10 mouse cellular contexts compared by ENCODE assay signal in genomic region chr3:34692394-34692745, GRCm38 (mm10). TPM values are rescaled to one million over a fixed set of nuclear protein-coding genes. Genes with fewer than 3 reads are reported as not detected.
A peak's percentile ranks its signal among the peaks of the same experiment; 100 is the strongest.
DNase-seq lines count a peak whose midpoint lies in the region; ATAC-seq and TF ChIP-seq lines count a peak whose summit lies in the region.
"Had no signal": no experiment of that assay in that cellular context is flagged by ENCODE, and none has a peak within 500 bp of the region (broad histone marks: within the 10 kb centered on the region; RNA-seq: fewer than 3 reads in every experiment).

No protein-coding gene starts in this region.

- no peak overlapping the region for H3K27ac ChIP-seq in heart, embryonic 12.5 days (ENCODE audit: poor library complexity, severe bottlenecking)
- H3K27ac ChIP-seq in forebrain, embryonic 15.5 days (replicated peaks) = peak overlapping the region; percentile 13
- H3K27ac ChIP-seq in limb, embryonic 15.5 days = no peak overlapping the region

- ATAC-seq in heart, embryonic 12.5 days (ENCODE audit: insufficient number of reproducible peaks, low FRiP score) = no peak
- ATAC-seq in forebrain, embryonic 15.5 days (replicated peaks) = peak; percentile 7; the same call in 1 of the 2 replicates
- no peak for ATAC-seq in limb, embryonic 15.5 days (ENCODE audit: insufficient number of reproducible peaks, low FRiP score, low TSS enrichment, low read depth)

- no peaks in the 10 kb centered on the region for H3K27me3 ChIP-seq in heart, embryonic 12.5 days (replicated peaks)
- H3K27me3 ChIP-seq in E14TG2a.4 (ENCODE audit: insufficient read depth, low read length) = peaks cover 6% of the 10 kb centered on the region; the same call in 1 of the 2 replicates
- no peaks in the 10 kb centered on the region for H3K27me3 ChIP-seq in forebrain, embryonic 15.5 days
- H3K27me3 ChIP-seq in limb, embryonic 15.5 days = no peaks in the 10 kb centered on the region

- DNase-seq in heart, adult 11 months = no peak
- no peak for DNase-seq in spleen, adult 12 weeks (ENCODE audit: low spot score)
- DNase-seq in spleen, postnatal 36 days (ENCODE audit: low spot score in 2 of 2) = no peak
- no peak for DNase-seq in retina, embryonic 14.5 days (ENCODE audit: low spot score)
- DNase-seq: kidney, adult 18-20 months; lung, postnatal 4 days had no signal

- no peaks in the 10 kb centered on the region for H3K36me3 ChIP-seq in heart, embryonic 12.5 days
- no peaks in the 10 kb centered on the region for H3K36me3 ChIP-seq in E14TG2a.4 (ENCODE audit: insufficient read depth, low read length)
- H3K36me3 ChIP-seq in forebrain, embryonic 15.5 days = no peaks in the 10 kb centered on the region
- no peaks in the 10 kb centered on the region for H3K36me3 ChIP-seq in limb, embryonic 15.5 days

- no peak for TF ChIP-seq CTCF in E14TG2a.4 (conservative IDR thresholded peaks at IDR 0.05; ENCODE audit: low read length)

- 12% methylated on average over 15 of the region's 15 CpGs for WGBS in heart, embryonic 12.5 days
- WGBS in forebrain, embryonic 15.5 days = 6% methylated on average over 15 of the region's 15 CpGs
- 23% methylated on average over 15 of the region's 15 CpGs for WGBS in limb, embryonic 15.5 days

- peak overlapping the region; percentile 92 for H3K4me2 ChIP-seq in heart, embryonic 12.5 days
- peak overlapping the region; percentile 52 for H3K4me2 ChIP-seq in forebrain, embryonic 15.5 days (replicated peaks)
- H3K4me2 ChIP-seq in limb, embryonic 15.5 days = peak overlapping the region; percentile 56

- peak overlapping the region; percentile 65 for H3K9ac ChIP-seq in heart, embryonic 12.5 days
- peak overlapping the region; percentile 39 for H3K9ac ChIP-seq in forebrain, embryonic 15.5 days (replicated peaks)
- 0 out of 2 replicates have a peak overlapping the region, but pooled peaks have one; percentile 17 for H3K9ac ChIP-seq in limb, embryonic 15.5 days

- H3K9me3 ChIP-seq in heart, embryonic 12.5 days (replicated peaks) = no peaks in the 10 kb centered on the region
- no peaks in the 10 kb centered on the region for H3K9me3 ChIP-seq in E14TG2a.4 (ENCODE audit: low read length)
- no peaks in the 10 kb centered on the region for H3K9me3 ChIP-seq in forebrain, embryonic 15.5 days
- H3K9me3 ChIP-seq in limb, embryonic 15.5 days = no peaks in the 10 kb centered on the region

- peaks cover 11% of the 10 kb centered on the region; the same call in 1 of the 2 replicates for H3K4me1 ChIP-seq in heart, embryonic 12.5 days (replicated peaks)
- peaks cover 66% of the 10 kb centered on the region for H3K4me1 ChIP-seq in E14TG2a.4 (replicated peaks; ENCODE audit: low read depth, low read length)
- H3K4me1 ChIP-seq in forebrain, embryonic 15.5 days = peaks cover 17% of the 10 kb centered on the region
- H3K4me1 ChIP-seq in limb, embryonic 15.5 days = 0 out of 2 replicates have a peak, but pooled peaks cover 7% of the 10 kb centered on the region

- peak overlapping the region; percentile 51 for H3K4me3 ChIP-seq in heart, embryonic 12.5 days
- H3K4me3 ChIP-seq in E14TG2a.4 (replicated peaks; ENCODE audit: low read length) = peak overlapping the region; percentile 59
- H3K4me3 ChIP-seq in forebrain, embryonic 15.5 days = peak overlapping the region; percentile 29
- H3K4me3 ChIP-seq in limb, embryonic 15.5 days = peak overlapping the region; percentile 32

RNA-seq across cellular contexts. Expression of gene Sox2, which starts 42.2 kb away (rescaled TPM):
- 0.34 and 0.68 TPM in 2 replicates for polyA plus RNA-seq in heart, embryonic 12.5 days (2016; fragmentation: Nextera tagmentation; extraction: Ambion mirVana)
- 39.7 and 42.3 TPM in 2 replicates for polyA plus RNA-seq in forebrain, embryonic 15.5 days (2015; fragmentation: Nextera tagmentation; extraction: Ambion mirVana)
- polyA plus RNA-seq in limb, embryonic 15.5 days (2015; fragmentation: Nextera tagmentation; extraction: Ambion mirVana) = 0.38 TPM in 2 replicates

Comparison
In these comparisons a context has a peak if more than half of its experiments do, and no peak if none do; other contexts are left out.
1. RNA of gene Sox2, which starts 42.2 kb away (polyA plus RNA-seq): 39.7 to 42.3 TPM in forebrain, embryonic 15.5 days; 0.38 TPM in limb, embryonic 15.5 days and 0.34 to 0.68 TPM in heart, embryonic 12.5 days; every median in the first group is over 10 times any median in the second.
2. Peak in every context shown above with its lines, with median percentiles within 50 percentile points of each other: H3K4me2 ChIP-seq, H3K4me3 ChIP-seq and H3K9ac ChIP-seq.